Mouse (Mus musculus) midbrain, embryonic 10.5 days (tissue): ENCODE measurements around the gene Eif4ebp2. TPM values are rescaled to one million over a fixed set of nuclear protein-coding genes. Genes with fewer than 3 reads are reported as not detected.

Experiments
- DNase-seq: peaks from one replicate; pipeline ENCODE4 v3.0.0-alpha.2; 2017; ENCODE audit warnings: low spot score
- H3K27ac ChIP-seq: fragments of 300-500 bp; sonication (generic); replicated peaks from 2 replicates; pipeline ENCODE4 v1.5.1; 2016; ENCODE audit warnings: mild to moderate bottlenecking
- H3K27me3 ChIP-seq: fragments of 300-500 bp; sonication (generic); 2 replicates; pipeline ENCODE4 v1.6.1; 2016; ENCODE audit warnings: low read depth, mild to moderate bottlenecking; ENCODE audit not compliant: poor library complexity, severe bottlenecking
- H3K36me3 ChIP-seq: fragments of 300-500 bp; sonication (generic); 2 replicates; pipeline ENCODE4 v1.6.1; 2016; ENCODE audit warnings: mild to moderate bottlenecking, moderate library complexity
- H3K4me1 ChIP-seq: fragments of 300-500 bp; sonication (generic); 2 replicates; pipeline ENCODE4 v1.6.1; 2016
- H3K4me3 ChIP-seq: fragments of 300-500 bp; sonication (generic); 2 replicates; pipeline ENCODE4 v1.5.1; 2016; ENCODE audit warnings: mild to moderate bottlenecking, moderate library complexity
- H3K9me3 ChIP-seq: fragments of 300-500 bp; sonication (generic); replicated peaks from 2 replicates; pipeline ENCODE4 v1.6.1; 2016; ENCODE audit warnings: mild to moderate bottlenecking
- WGBS: fragments of 180-500 bp; shearing (Covaris S2); methylation state at CpG from one replicate; pipeline ENCODE4 v1.1.7; 2016; 5-methylcytosine and 5-hydroxymethylcytosine counted together
- polyA plus RNA-seq: library from polyadenylated mRNA; unstranded; fragments of >200 nt; fragmentation: Nextera tagmentation; extraction: Ambion mirVana; gene quantifications from 2 replicates; pipeline ENCODE4 v1.2.1, GENCODE M21; 2016

Gene Eif4ebp2
- polyA plus RNA-seq, 1 experiment from 2014 or later, result 89.4 TPM

GRCm38 (mm10) chr10:61412910-61413625 is 39.4 kb downstream of the Eif4ebp2 start:
- no peaks in the 10 kb centered on the region for H3K36me3 ChIP-seq
- H3K4me3 ChIP-seq, result no peak overlapping the region
- DNase-seq, result no peak
- H3K27ac ChIP-seq, result no peak overlapping the region
- 64% methylated on average over 21 of the region's 21 CpGs for WGBS
- peaks cover 42% of the 10 kb centered on the region for H3K4me1 ChIP-seq
- H3K9me3 ChIP-seq, result no peaks in the 10 kb centered on the region
- peaks cover 40% of the 10 kb centered on the region for H3K27me3 ChIP-seq

- Histone ChIP-seq H3K27me3 (peaks cover 26% of the 10 kb centered on the region), H3K36me3 (no peaks in the 10 kb centered on the region), H3K27ac (peak overlapping the region; percentile 17; the same call in 1 of the 2 replicates), H3K9me3 (no peaks in the 10 kb centered on the region), H3K4me1 (peaks cover 36% of the 10 kb centered on the region), H3K4me3 (no peak overlapping the region)
- peak; percentile 37 for DNase-seq
- WGBS, result 23% methylated on average over 9 of the region's 9 CpGs
Observed at GRCm38 (mm10) chr10:61410193-61410592, 42.3 kb downstream of the Eif4ebp2 start.

- Histone ChIP-seq H3K27me3 (peaks cover 21% of the 10 kb centered on the region), H3K9me3 (no peaks in the 10 kb centered on the region), H3K4me3 (no peak overlapping the region), H3K36me3 (no peaks in the 10 kb centered on the region), H3K4me1 (peaks cover 36% of the 10 kb centered on the region), H3K27ac (peak overlapping the region; percentile 64)
- no peak for DNase-seq
- 3% methylated on average over 4 of the region's 4 CpGs for WGBS
Observed at GRCm38 (mm10) chr10:61409776-61410175, 42.7 kb downstream of the Eif4ebp2 start.

GRCm38 (mm10) chr10:61405958-61406357 is 46.5 kb downstream of the Eif4ebp2 start:
- Histone ChIP-seq H3K4me3 (no peak overlapping the region), H3K27ac (no peak overlapping the region), H3K36me3 (no peaks in the 10 kb centered on the region), H3K4me1 (peaks cover 23% of the 10 kb centered on the region), H3K9me3 (no peaks in the 10 kb centered on the region), H3K27me3 (peaks cover 19% of the 10 kb centered on the region)
- WGBS, result 10% methylated on average over 10 of the region's 10 CpGs
- DNase-seq, result no peak

- Histone ChIP-seq H3K4me3 (no peak overlapping the region), H3K27me3 (peaks cover 12% of the 10 kb centered on the region), H3K9me3 (no peaks in the 10 kb centered on the region), H3K27ac (no peak overlapping the region), H3K36me3 (no peaks in the 10 kb centered on the region), H3K4me1 (peaks cover 10% of the 10 kb centered on the region)
- WGBS, result 93% methylated on average over 2 of the region's 2 CpGs
- no peak for DNase-seq
Observed at GRCm38 (mm10) chr10:61402911-61403310, 49.5 kb downstream of the Eif4ebp2 start.

GRCm38 (mm10) chr10:61402480-61402879 is 50.0 kb downstream of the Eif4ebp2 start:
- WGBS, result 68% methylated on average over 5 of the region's 5 CpGs
- no peak overlapping the region for H3K4me3 ChIP-seq
- no peaks in the 10 kb centered on the region for H3K36me3 ChIP-seq
- peaks cover 11% of the 10 kb centered on the region for H3K4me1 ChIP-seq
- H3K9me3 ChIP-seq, result no peaks in the 10 kb centered on the region
- H3K27ac ChIP-seq, result no peak overlapping the region
- no peak for DNase-seq
- peaks cover 10% of the 10 kb centered on the region for H3K27me3 ChIP-seq

GRCm38 (mm10) chr10:61400407-61400806 is 52.1 kb downstream of the Eif4ebp2 start:
- WGBS, result 90% methylated on average over 5 of the region's 5 CpGs
- Histone ChIP-seq H3K27me3 (peaks cover under 1% of the 10 kb centered on the region; the same call in 1 of the 2 replicates), H3K9me3 (no peaks in the 10 kb centered on the region), H3K27ac (no peak overlapping the region), H3K4me3 (no peak overlapping the region), H3K36me3 (no peaks in the 10 kb centered on the region), H3K4me1 (peaks cover 5% of the 10 kb centered on the region; the same call in 1 of the 2 replicates)
- no peak for DNase-seq

GRCm38 (mm10) chr10:61399156-61399734 is 53.2 kb downstream of the Eif4ebp2 start:
- WGBS, result 26% methylated on average over 13 of the region's 13 CpGs
- DNase-seq, result peak; percentile 83
- no peaks in the 10 kb centered on the region for H3K9me3 ChIP-seq
- no peaks in the 10 kb centered on the region for H3K27me3 ChIP-seq
- no peaks in the 10 kb centered on the region for H3K36me3 ChIP-seq
- H3K4me1 ChIP-seq, result peaks cover 9% of the 10 kb centered on the region
- H3K27ac ChIP-seq, result no peak overlapping the region
- H3K4me3 ChIP-seq, result no peak overlapping the region

- H3K27ac ChIP-seq, result no peak overlapping the region; the same call in 1 of the 2 replicates
- WGBS, result 46% methylated on average over 3 of the region's 3 CpGs
Observed at GRCm38 (mm10) chr10:61398125-61398524, 54.3 kb downstream of the Eif4ebp2 start.

GRCm38 (mm10) chr10:61394476-61395136 is 57.9 kb downstream of the Eif4ebp2 start:
- peaks cover 8% of the 10 kb centered on the region; the same call in 1 of the 2 replicates for H3K27me3 ChIP-seq
- DNase-seq, result no peak
- 30% methylated on average over 9 of the region's 9 CpGs for WGBS
- no peak overlapping the region for H3K4me3 ChIP-seq
- no peaks in the 10 kb centered on the region for H3K9me3 ChIP-seq
- no peaks in the 10 kb centered on the region for H3K36me3 ChIP-seq
- peaks cover 11% of the 10 kb centered on the region for H3K4me1 ChIP-seq
- no peak overlapping the region for H3K27ac ChIP-seq

More at GRCm38 (mm10) chr10:61398125-61398524, 54.3 kb downstream of the Eif4ebp2 start:
- Histone ChIP-seq H3K36me3 (no peaks in the 10 kb centered on the region), H3K27me3 (no peaks in the 10 kb centered on the region), H3K4me1 (peaks cover 9% of the 10 kb centered on the region), H3K9me3 (no peaks in the 10 kb centered on the region), H3K4me3 (no peak overlapping the region)
- DNase-seq, result no peak

- no peak overlapping the region for H3K27ac ChIP-seq
- 65% methylated on average over 4 of the region's 4 CpGs for WGBS
Observed at GRCm38 (mm10) chr10:61392584-61392983, 59.9 kb downstream of the Eif4ebp2 start.

GRCm38 (mm10) chr10:61390148-61390547 is 62.3 kb downstream of the Eif4ebp2 start:
- DNase-seq, result no peak
- Histone ChIP-seq H3K9me3 (no peaks in the 10 kb centered on the region), H3K36me3 (no peaks in the 10 kb centered on the region), H3K4me1 (peaks cover 16% of the 10 kb centered on the region), H3K27me3 (peaks cover 26% of the 10 kb centered on the region), H3K27ac (no peak overlapping the region), H3K4me3 (no peak overlapping the region)
- 82% methylated on average over 2 of the region's 2 CpGs for WGBS

More at GRCm38 (mm10) chr10:61392584-61392983, 59.9 kb downstream of the Eif4ebp2 start:
- Histone ChIP-seq H3K4me1 (peaks cover 16% of the 10 kb centered on the region), H3K4me3 (no peak overlapping the region), H3K27me3 (peaks cover 8% of the 10 kb centered on the region; the same call in 1 of the 2 replicates), H3K9me3 (no peaks in the 10 kb centered on the region), H3K36me3 (no peaks in the 10 kb centered on the region)
- no peak for DNase-seq
